Mouse (Mus musculus) embryonic facial prominence, embryonic 14.5 days (tissue): Measurements from ENCODE around the gene Scand1. TPM values are rescaled to one million over a fixed set of nuclear protein-coding genes. Genes with fewer than 3 reads are reported as not detected.
A peak's percentile ranks its signal among the peaks of the same experiment; 100 is the strongest.

Experiments
- ATAC-seq: fragments of 200-750 bp; cut with Nextera tagmentation; 2 replicates; pipeline ENCODE4 v1.8.0; 2017; ENCODE audit warnings: low read depth, moderate number of reproducible peaks, moderate TSS enrichment
- DNase-seq: peaks from one replicate; pipeline ENCODE4 v3.0.0-alpha.2; 2015; ENCODE audit warnings: low spot score
- H3K27ac ChIP-seq: fragments of 300-500 bp; sonication (generic); replicated peaks from 2 replicates; pipeline ENCODE4 v1.5.1; 2014; ENCODE audit warnings: low read depth, mild to moderate bottlenecking, low read length, moderate library complexity
- H3K27me3 ChIP-seq: fragments of 300-500 bp; sonication (generic); replicated peaks from 2 replicates; pipeline ENCODE4 v1.6.1; 2014; ENCODE audit warnings: low read length; ENCODE audit not compliant: control insufficient read depth, insufficient read depth
- H3K36me3 ChIP-seq: fragments of 300-500 bp; sonication (generic); 2 replicates; pipeline ENCODE4 v1.6.1; 2014; ENCODE audit warnings: low read length, mixed read lengths; ENCODE audit not compliant: control insufficient read depth, insufficient read depth
- H3K4me1 ChIP-seq: fragments of 300-500 bp; sonication (generic); 2 replicates; pipeline ENCODE4 v1.6.1; 2014; ENCODE audit warnings: antibody characterized with exemption, low read length; ENCODE audit not compliant: control insufficient read depth, insufficient read depth
- H3K4me2 ChIP-seq: fragments of 300-500 bp; sonication (generic); 2 replicates; pipeline ENCODE4 v1.6.1; 2014; ENCODE audit warnings: low read depth, mild to moderate bottlenecking, low read length, moderate library complexity, mixed read lengths
- H3K4me3 ChIP-seq: fragments of 300-500 bp; sonication (generic); 2 replicates; pipeline ENCODE4 v1.5.1; 2014; ENCODE audit warnings: low read depth, mild to moderate bottlenecking, low read length
- H3K9ac ChIP-seq: fragments of 300-500 bp; sonication (generic); 2 replicates; pipeline ENCODE4 v1.6.1; 2014; ENCODE audit warnings: low read depth, mild to moderate bottlenecking, low read length, moderate library complexity, mixed read lengths
- H3K9me3 ChIP-seq: fragments of 300-500 bp; sonication (generic); 2 replicates; pipeline ENCODE4 v1.6.1; 2016; ENCODE audit warnings: low read length; ENCODE audit not compliant: control insufficient read depth
- WGBS: fragments of 180-500 bp; shearing (Covaris S2); extraction: QIAGEN DNeasy Blood & Tissue Kit; methylation state at CpG from one replicate; pipeline ENCODE4 v1.1.7; 2014; 5-methylcytosine and 5-hydroxymethylcytosine counted together
- polyA plus RNA-seq: library from polyadenylated mRNA; unstranded; fragments of >200 nt; fragmentation: Nextera tagmentation; extraction: Ambion mirVana; gene quantifications from 2 replicates; pipeline ENCODE4 v1.2.1, GENCODE M21; 2014

Gene Scand1
- polyA plus RNA-seq, 1 experiment from 2014 or later: 59.8 TPM

GRCm38 (mm10) chr2:156298458-156298857 is 14.0 kb downstream of the Scand1 start:
- Histone ChIP-seq H3K27ac (no peak overlapping the region), H3K27me3 (no peaks in the 10 kb centered on the region), H3K4me3 (no peak overlapping the region), H3K9me3 (no peaks in the 10 kb centered on the region), H3K36me3 (peaks cover 77% of the 10 kb centered on the region), H3K4me1 (no peaks in the 10 kb centered on the region), H3K9ac (no peak overlapping the region), H3K4me2 (no peak overlapping the region)
- ATAC-seq (no peak), DNase-seq (no peak)
- WGBS: 87% methylated on average over 7 of the region's 7 CpGs

GRCm38 (mm10) chr2:156297653-156298052 is 14.9 kb downstream of the Scand1 start:
- DNase-seq: peak; percentile 73
- Histone ChIP-seq H3K4me1 (no peaks in the 10 kb centered on the region), H3K4me3 (no peak overlapping the region), H3K27me3 (no peaks in the 10 kb centered on the region), H3K9ac (no peak overlapping the region), H3K4me2 (no peak overlapping the region), H3K27ac (no peak overlapping the region), H3K9me3 (no peaks in the 10 kb centered on the region), H3K36me3 (peaks cover 79% of the 10 kb centered on the region)
- peak; percentile 82; the same call in 1 of the 2 replicates for ATAC-seq
- 56% methylated on average over 3 of the region's 3 CpGs for WGBS

GRCm38 (mm10) chr2:156296190-156296589 is 16.3 kb downstream of the Scand1 start:
- Histone ChIP-seq H3K4me2 (no peak overlapping the region), H3K9me3 (no peaks in the 10 kb centered on the region), H3K36me3 (peaks cover 83% of the 10 kb centered on the region), H3K4me3 (no peak overlapping the region), H3K27me3 (no peaks in the 10 kb centered on the region), H3K27ac (no peak overlapping the region), H3K4me1 (no peaks in the 10 kb centered on the region), H3K9ac (no peak overlapping the region)
- ATAC-seq (no peak), DNase-seq (no peak)
- WGBS: 92% methylated on average over 3 of the region's 3 CpGs

- WGBS: 97% methylated on average over 2 of the region's 2 CpGs
- Histone ChIP-seq H3K9me3 (no peaks in the 10 kb centered on the region), H3K4me1 (no peaks in the 10 kb centered on the region), H3K27ac (no peak overlapping the region), H3K4me3 (no peak overlapping the region), H3K9ac (no peak overlapping the region), H3K4me2 (no peak overlapping the region), H3K27me3 (no peaks in the 10 kb centered on the region), H3K36me3 (peaks cover 83% of the 10 kb centered on the region)
- DNase-seq (no peak), ATAC-seq (no peak)
Measured at GRCm38 (mm10) chr2:156295601-156296063, 16.9 kb downstream of the Scand1 start.

- Histone ChIP-seq H3K4me3 (no peak overlapping the region), H3K4me1 (no peaks in the 10 kb centered on the region), H3K27me3 (no peaks in the 10 kb centered on the region), H3K9ac (no peak overlapping the region), H3K9me3 (no peaks in the 10 kb centered on the region), H3K4me2 (no peak overlapping the region), H3K27ac (no peak overlapping the region), H3K36me3 (peaks cover 81% of the 10 kb centered on the region)
- DNase-seq (no peak), ATAC-seq (no peak)
- 83% methylated on average over 1 of the region's 1 CpGs for WGBS
Measured at GRCm38 (mm10) chr2:156291998-156292397, 20.5 kb downstream of the Scand1 start.

- Histone ChIP-seq H3K4me1 (no peaks in the 10 kb centered on the region), H3K4me3 (no peak overlapping the region), H3K9ac (no peak overlapping the region), H3K4me2 (no peak overlapping the region), H3K27me3 (no peaks in the 10 kb centered on the region), H3K27ac (no peak overlapping the region), H3K36me3 (peaks cover 75% of the 10 kb centered on the region), H3K9me3 (no peaks in the 10 kb centered on the region)
- ATAC-seq (no peak), DNase-seq (no peak)
- 90% methylated on average over 2 of the region's 2 CpGs for WGBS
Measured at GRCm38 (mm10) chr2:156289552-156290160, 22.8 kb downstream of the Scand1 start.

- 91% methylated on average over 2 of the region's 2 CpGs for WGBS
- Histone ChIP-seq H3K4me2 (no peak overlapping the region), H3K27me3 (no peaks in the 10 kb centered on the region), H3K4me3 (no peak overlapping the region), H3K36me3 (peaks cover 61% of the 10 kb centered on the region), H3K9ac (no peak overlapping the region), H3K27ac (no peak overlapping the region), H3K9me3 (no peaks in the 10 kb centered on the region), H3K4me1 (no peaks in the 10 kb centered on the region)
- ATAC-seq (no peak), DNase-seq (no peak)
Measured at GRCm38 (mm10) chr2:156288222-156288621, 24.3 kb downstream of the Scand1 start.

- no peak overlapping the region for H3K4me2 ChIP-seq
- no peak for DNase-seq
- H3K4me1 ChIP-seq: no peaks in the 10 kb centered on the region
- 100% methylated on average over 4 of the region's 4 CpGs for WGBS
- H3K27me3 ChIP-seq: no peaks in the 10 kb centered on the region
- no peak overlapping the region for H3K9ac ChIP-seq
- no peak overlapping the region for H3K27ac ChIP-seq
- ATAC-seq: no peak
- H3K4me3 ChIP-seq: no peak overlapping the region
- no peaks in the 10 kb centered on the region for H3K9me3 ChIP-seq
- peaks cover 57% of the 10 kb centered on the region for H3K36me3 ChIP-seq
Measured at GRCm38 (mm10) chr2:156286733-156287132, 25.8 kb downstream of the Scand1 start.

GRCm38 (mm10) chr2:156285161-156285560 is 27.3 kb downstream of the Scand1 start:
- no peak for DNase-seq
- WGBS: 77% methylated on average over 2 of the region's 2 CpGs
- Histone ChIP-seq H3K4me2 (no peak overlapping the region), H3K27me3 (no peaks in the 10 kb centered on the region), H3K36me3 (peaks cover 53% of the 10 kb centered on the region), H3K4me1 (no peaks in the 10 kb centered on the region), H3K9me3 (no peaks in the 10 kb centered on the region), H3K27ac (no peak overlapping the region), H3K9ac (no peak overlapping the region), H3K4me3 (no peak overlapping the region)
- ATAC-seq: no peak
